In the genomic region with DNA sequence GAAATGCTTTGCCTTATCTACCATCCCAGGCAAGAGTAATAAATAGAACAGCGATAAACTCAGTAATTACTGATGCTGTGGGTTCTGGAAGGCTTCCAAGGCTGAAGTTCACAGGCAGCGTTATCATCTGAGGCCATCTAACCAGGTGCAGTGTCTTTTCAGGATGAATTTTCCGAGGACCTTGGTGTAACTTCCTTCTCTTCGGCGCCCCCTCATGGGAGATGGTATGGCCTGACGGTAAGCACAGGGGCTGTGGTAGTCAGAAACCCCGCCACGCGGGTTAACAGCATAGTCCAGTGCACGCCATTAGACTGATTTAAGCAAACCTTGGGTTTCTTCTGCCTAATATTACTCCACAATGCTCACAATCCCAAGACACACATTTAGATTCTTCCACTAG, we compare ENCODE assay signal across 18 mouse cellular contexts.
A peak's percentile ranks its signal among the peaks of the same experiment; 100 is the strongest.
DNase-seq lines count a peak whose midpoint lies in the region; ATAC-seq and TF ChIP-seq lines count a peak whose summit lies in the region.
"Had no signal": no experiment of that assay in that cellular context is flagged by ENCODE, and none has a peak within 500 bp of the region (broad histone marks: within the 10 kb centered on the region; RNA-seq: fewer than 3 reads in every experiment).

No protein-coding gene starts in this region.

- WGBS in heart, adult 2 months: 60% methylated on average over 10 of the region's 10 CpGs
- WGBS in forebrain, embryonic 11.5 days: 67% methylated on average over 10 of the region's 10 CpGs

- no peak for ATAC-seq in forebrain, embryonic 11.5 days (replicated peaks; ENCODE audit: low FRiP score)
- ATAC-seq: forebrain, embryonic 13.5 days had no signal

- no peaks in the 10 kb centered on the region for H3K9me3 ChIP-seq in forebrain, embryonic 11.5 days (ENCODE audit: control insufficient read depth, low read length)
- H3K9me3 ChIP-seq: embryonic facial prominence, embryonic 13.5 days; forebrain, embryonic 13.5 days; heart, embryonic 13.5 days; limb, embryonic 13.5 days had no signal

- H3K27ac ChIP-seq in heart, adult 2 months: no peak overlapping the region
- H3K27ac ChIP-seq in forebrain, embryonic 11.5 days (ENCODE audit: low read depth, low read length): no peak overlapping the region
- H3K27ac ChIP-seq: embryonic facial prominence, embryonic 13.5 days; forebrain, embryonic 13.5 days; heart, embryonic 13.5 days; limb, embryonic 13.5 days; stomach, postnatal 0 days had no signal

- DNase-seq in heart, adult 2 months: no peak
- DNase-seq in heart, adult 8-10 months (ENCODE audit: low spot score): no peak
- DNase-seq in retina, embryonic 14.5 days (ENCODE audit: low spot score): peak; percentile 6
- DNase-seq in retina, postnatal 1 day: no peak
- peak; percentile 10 for DNase-seq in brain, adult 2 months (ENCODE audit: low read depth, low spot score)
- DNase-seq in thymus, postnatal 36 days: peak; percentile 27 to 64
- DNase-seq in forebrain, embryonic 11.5 days (ENCODE audit: low spot score): no peak
- DNase-seq: cerebellum, adult 8-10 months; kidney, adult 11 months; lung, adult 18-20 months; spleen, adult 18-20 months had no signal

- no peaks in the 10 kb centered on the region for H3K36me3 ChIP-seq in heart, adult 2 months (ENCODE audit: control insufficient read depth, insufficient read depth, low read length)
- no peaks in the 10 kb centered on the region for H3K36me3 ChIP-seq in forebrain, embryonic 11.5 days (ENCODE audit: control insufficient read depth, insufficient read depth, low read length)
- H3K36me3 ChIP-seq: embryonic facial prominence, embryonic 13.5 days; heart, embryonic 13.5 days; limb, embryonic 13.5 days had no signal

- TF ChIP-seq EP300 in heart, adult 2 months (IDR thresholded peaks at IDR 0.05; ENCODE audit: insufficient read depth, low read depth, low read length): no peak

- H3K9ac ChIP-seq in heart, adult 2 months (ENCODE audit: low read depth, low read length): no peak overlapping the region
- H3K9ac ChIP-seq in forebrain, embryonic 11.5 days (ENCODE audit: low read length): no peak overlapping the region
- H3K9ac ChIP-seq: embryonic facial prominence, embryonic 13.5 days; forebrain, embryonic 13.5 days; heart, embryonic 13.5 days; limb, embryonic 13.5 days had no signal

- H3K79me2 ChIP-seq in heart, adult 2 months (replicated peaks; ENCODE audit: control insufficient read depth, insufficient read depth, low read length): no peaks in the 10 kb centered on the region

- 0 out of 2 replicates have a peak, but pooled peaks have one; percentile 22 for TF ChIP-seq CTCF in heart, adult 2 months (IDR thresholded peaks at IDR 0.05)

- intact Hi-C loops in heart, adult 2 months (cut with DNase I): no loop called here

- H3K27me3 ChIP-seq in heart, adult 2 months (ENCODE audit: control insufficient read depth, insufficient read depth, low read length): no peaks in the 10 kb centered on the region
- H3K27me3 ChIP-seq in forebrain, embryonic 11.5 days (ENCODE audit: control insufficient read depth, insufficient read depth, low read length): no peaks in the 10 kb centered on the region
- H3K27me3 ChIP-seq: CH12.LX; embryonic facial prominence, embryonic 13.5 days; forebrain, embryonic 13.5 days; heart, embryonic 13.5 days; limb, embryonic 13.5 days; megakaryocyte, embryonic 14.5 days had no signal

- no peak overlapping the region for H3K4me2 ChIP-seq in forebrain, embryonic 11.5 days (ENCODE audit: low read depth, low read length, severe bottlenecking)
- H3K4me2 ChIP-seq: embryonic facial prominence, embryonic 13.5 days; forebrain, embryonic 13.5 days; heart, embryonic 13.5 days; limb, embryonic 13.5 days had no signal

- no peaks in the 10 kb centered on the region for H3K4me1 ChIP-seq in heart, adult 2 months (ENCODE audit: control insufficient read depth, insufficient read depth, low read length)
- no peaks in the 10 kb centered on the region for H3K4me1 ChIP-seq in forebrain, embryonic 11.5 days (replicated peaks; ENCODE audit: control insufficient read depth, insufficient read depth, low read length)
- H3K4me1 ChIP-seq: forebrain, embryonic 13.5 days; heart, embryonic 13.5 days; megakaryocyte, embryonic 14.5 days had no signal

- no peak overlapping the region for H3K4me3 ChIP-seq in heart, adult 2 months
- H3K4me3 ChIP-seq in forebrain, embryonic 11.5 days (ENCODE audit: low read depth, low read length): no peak overlapping the region
- H3K4me3 ChIP-seq: embryonic facial prominence, embryonic 13.5 days; forebrain, embryonic 13.5 days; heart, embryonic 13.5 days; limb, embryonic 13.5 days; megakaryocyte, embryonic 14.5 days had no signal

- TF ChIP-seq POLR2A in heart, adult 2 months (IDR thresholded peaks at IDR 0.05; ENCODE audit: insufficient read depth, low read depth, low read length): no peak

Comparison
In these comparisons a context has a peak if more than half of its experiments do, and no peak if none do; other contexts are left out.
1. DNase-seq: peak in retina, embryonic 14.5 days (single experiment), brain, adult 2 months (single experiment) and thymus, postnatal 36 days (2 of 2); none in heart, adult 2 months (0 of 2), heart, adult 8-10 months (single experiment), retina, postnatal 1 day (single experiment) and forebrain, embryonic 11.5 days (single experiment).